Mouse (Mus musculus): ENCODE measurements around the gene Rsc1a1.

Gene Rsc1a1

DNA sequence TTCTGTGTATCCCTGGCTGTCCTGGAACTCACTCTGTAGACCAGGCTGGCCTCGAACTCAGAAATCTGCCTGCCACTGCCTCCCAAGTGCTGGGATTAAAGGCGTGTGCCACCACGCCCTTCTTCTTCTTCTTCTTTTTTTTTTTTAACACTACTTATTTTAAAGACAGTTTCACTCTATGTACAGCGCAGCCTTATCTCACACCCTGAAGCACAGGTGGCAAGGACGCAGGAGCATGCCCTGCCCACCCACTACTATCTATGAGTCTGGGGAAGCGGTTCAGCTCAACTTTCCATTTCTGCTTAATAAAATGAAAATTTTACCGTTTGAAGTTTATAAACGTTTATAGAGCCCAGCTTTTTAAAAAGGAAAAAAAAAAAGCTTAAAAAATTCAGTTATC is 3.1 kb upstream of the Rsc1a1 start:
- DNase-seq, result no peak

DNA sequence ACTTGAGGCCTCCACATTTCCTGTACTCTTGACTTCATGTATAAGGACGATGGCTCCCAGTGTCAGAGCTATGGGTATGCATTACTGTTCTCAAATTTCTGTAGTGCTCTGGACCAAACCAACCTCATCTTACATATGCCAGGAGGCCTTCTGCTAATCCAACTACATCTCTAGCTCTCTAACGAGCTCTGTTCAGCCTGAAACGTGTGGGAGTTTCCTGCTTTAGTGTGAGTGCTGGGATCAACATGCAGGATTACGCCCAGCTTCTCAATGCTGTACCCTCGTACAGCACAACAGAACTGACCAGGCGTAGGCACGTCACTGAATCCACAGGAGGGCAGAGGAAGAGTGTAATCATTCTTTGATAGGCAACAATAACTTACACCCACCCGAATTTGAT is 1.1 kb upstream of the Rsc1a1 start:
- DNase-seq, result no peak

DNA sequence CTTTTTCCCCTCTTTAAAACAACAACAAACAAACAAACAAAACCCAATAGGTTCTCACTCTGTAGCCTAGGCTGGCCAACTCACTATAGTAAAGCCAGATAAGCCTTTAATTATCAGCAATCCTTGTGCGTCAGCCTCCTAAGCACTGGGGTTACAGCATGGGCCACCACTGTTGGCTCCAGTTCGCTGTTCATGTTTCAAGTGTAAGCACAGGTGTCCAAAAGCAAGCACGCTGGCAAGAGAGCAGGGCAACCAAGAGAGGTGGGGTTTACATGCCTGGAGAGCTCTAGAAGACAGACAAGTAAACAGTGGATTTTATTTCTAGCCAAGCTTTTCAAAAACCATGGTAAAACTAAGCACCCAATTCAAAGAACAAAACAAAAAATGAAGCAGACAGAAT is 694 bp upstream of the Rsc1a1 start:
- DNase-seq, result no peak

- no peak for DNase-seq
Observed at GRCm38 (mm10) chr4:141682706-141683230, 2.6 kb downstream of the Rsc1a1 start.

DNA sequence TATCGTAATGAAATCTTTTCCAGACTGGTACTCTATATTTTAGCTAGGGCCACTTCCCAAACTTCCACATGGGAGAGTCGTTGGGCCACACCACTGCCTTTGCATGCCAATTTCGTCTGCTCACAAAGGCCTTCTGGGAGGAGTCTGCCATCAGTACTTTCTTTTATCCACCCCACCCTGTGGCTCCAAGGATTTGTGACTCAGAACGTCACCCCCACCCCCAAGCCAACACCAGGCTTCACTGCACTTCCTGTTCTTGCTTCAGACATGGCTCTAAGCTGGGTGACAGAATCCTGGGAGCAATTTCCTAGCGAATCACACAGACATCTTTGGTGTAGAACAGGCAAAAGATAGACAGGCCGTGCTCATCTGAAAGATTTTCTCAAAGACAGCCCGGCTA is 3.6 kb downstream of the Rsc1a1 start:
- no peak for DNase-seq

DNA sequence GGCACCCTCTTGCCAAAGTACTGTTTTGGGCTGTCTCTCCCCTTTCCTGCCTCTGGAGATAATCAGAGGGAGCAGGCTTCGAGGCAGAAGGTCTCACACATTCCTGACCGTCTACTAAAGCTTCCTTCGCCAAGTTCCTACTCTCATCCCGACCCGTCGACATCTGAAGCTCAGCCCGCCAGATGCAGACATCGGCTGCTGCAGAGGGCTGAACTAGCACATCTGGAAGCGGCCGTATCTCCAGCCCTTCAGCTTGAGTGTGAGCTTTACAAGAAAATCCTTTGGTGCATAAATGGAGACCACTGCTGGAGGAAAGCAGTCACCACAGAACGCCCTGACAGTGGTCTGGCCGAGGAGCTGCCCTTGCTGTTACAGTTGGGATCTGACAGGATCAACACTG is 4.5 kb downstream of the Rsc1a1 start:
- DNase-seq, result no peak

GRCm38 (mm10) chr4:141679016-141679415 is 6.4 kb downstream of the Rsc1a1 start:
- no peak for DNase-seq

- DNase-seq, result no peak
Observed at GRCm38 (mm10) chr4:141676462-141676979, 8.9 kb downstream of the Rsc1a1 start.

DNA sequence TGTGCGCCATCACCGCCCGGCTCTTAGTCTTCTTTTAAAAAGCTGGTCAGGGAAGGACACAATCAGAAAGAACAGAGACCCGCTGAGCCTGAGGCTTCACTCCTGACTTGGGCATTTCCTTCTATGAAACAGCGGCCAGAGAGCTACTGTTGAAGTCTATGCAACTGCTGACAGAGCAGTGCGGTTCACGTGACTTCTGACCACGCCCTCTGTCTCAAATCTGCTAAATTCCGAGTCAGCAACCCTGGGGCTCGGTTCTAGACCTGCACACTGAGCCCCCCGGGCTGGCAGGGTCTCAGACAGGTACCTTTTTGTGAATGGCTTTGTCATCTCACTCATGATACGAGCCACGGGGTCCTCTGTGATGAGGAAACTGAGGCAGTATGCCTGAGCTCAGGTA is 13.1 kb downstream of the Rsc1a1 start:
- peak; percentile 29 for DNase-seq

DNA sequence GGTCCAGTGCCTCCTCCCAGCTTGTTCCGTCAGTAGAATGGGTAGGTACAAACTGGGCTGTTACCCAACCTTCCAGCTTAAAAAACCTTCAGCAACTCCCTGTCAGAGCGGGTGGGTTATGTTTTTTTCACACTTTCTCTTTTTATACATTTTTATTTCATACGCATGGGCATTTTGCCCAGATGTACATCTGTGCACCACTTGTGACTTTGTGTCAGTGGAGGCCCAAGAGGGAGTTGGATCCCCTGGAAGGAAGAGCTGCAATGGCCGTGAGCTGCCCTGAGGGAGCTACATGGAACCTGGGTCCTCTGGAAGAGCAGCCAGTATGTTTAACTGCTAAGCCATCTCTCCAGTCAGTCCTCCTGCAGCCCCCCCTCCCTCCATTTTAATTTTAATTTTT is 14.0 kb downstream of the Rsc1a1 start:
- no peak for DNase-seq

GRCm38 (mm10) chr4:141669898-141670712 is 15.3 kb downstream of the Rsc1a1 start:
- peak; percentile 25 for DNase-seq

GRCm38 (mm10) chr4:141664799-141665198 is 20.6 kb downstream of the Rsc1a1 start, which contains the start of gene Plekhm2:
Gene Plekhm2, minus strand, starts transcription at chr4:141664899.
- DNase-seq, result no peak

DNA sequence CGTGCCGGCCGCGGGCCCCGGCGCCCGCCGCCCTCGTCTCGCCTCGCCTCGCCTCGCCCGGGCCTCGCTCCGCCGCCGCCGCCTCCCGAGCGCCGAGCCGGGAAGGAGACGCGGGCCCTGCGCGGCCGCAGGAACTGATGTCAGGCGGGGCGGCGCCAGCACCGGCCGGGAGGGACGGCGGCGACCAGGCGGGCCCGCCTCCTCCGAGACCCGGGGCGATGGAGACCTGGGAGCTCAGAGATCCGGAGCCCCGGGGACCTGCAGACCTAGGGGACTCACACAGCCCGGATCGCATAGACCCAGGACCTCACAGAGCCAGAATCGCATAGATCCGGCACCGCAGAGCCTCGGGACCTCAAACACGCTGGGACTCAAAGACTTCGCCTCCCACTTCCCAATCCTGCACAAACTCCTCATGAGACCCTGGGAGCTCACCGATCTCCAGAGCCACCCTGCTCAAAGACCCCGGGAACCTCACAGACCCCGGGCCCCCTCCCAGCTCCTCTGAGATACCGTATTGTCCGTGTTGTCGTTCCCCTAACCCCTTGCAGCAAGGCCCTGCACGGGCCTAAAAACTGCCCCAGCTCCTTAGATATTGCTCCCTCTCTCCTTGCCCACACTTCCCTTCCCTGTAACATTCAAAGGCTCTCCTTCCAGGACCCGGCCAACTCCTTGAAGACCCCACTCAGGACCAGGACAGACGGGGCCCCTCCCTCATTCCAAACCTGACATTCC is 21.2 kb downstream of the Rsc1a1 start:
- DNase-seq, result peak; percentile 64

GRCm38 (mm10) chr4:141663122-141663931 is 22.1 kb downstream of the Rsc1a1 start:
- peak; percentile 26 for DNase-seq

DNA sequence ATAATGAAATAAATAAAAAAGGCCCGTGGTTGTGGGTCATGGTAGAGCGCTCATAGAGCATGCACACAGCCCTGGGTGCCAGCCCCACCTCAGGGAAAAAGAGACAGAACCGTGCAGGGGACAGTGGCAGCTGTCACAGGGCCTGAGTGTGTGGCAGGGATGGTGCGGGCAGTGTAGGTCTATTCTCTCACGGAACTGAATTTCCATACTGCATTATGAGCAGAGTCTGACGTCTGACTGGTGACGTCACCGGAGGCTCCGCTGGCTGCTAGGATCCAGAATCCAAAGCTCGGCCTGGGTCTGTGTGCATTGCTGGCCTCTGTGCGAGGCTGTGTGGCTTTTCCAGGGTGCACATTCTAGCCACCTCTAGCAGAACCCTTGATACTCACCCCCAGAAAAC is 24.5 kb downstream of the Rsc1a1 start:
- no peak for DNase-seq

DNA sequence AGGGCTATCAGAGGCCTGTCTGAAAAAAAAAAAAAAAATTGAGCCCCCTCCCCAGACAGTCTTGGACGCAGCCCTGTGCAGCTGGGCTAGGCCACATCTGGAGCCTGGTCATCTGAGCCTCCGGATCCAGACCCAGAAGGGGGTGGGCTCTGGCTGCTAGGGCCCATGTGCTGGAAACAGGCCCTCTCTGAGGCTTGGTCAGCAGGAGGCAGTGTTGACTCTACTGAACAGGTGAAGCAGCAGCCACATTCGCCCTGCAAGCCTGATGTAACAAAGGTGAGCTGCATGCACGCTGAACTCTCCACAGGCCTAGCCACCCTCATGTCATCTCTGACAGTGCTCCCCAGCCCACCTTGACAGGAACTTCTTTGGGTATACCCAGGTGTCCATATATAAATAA is 25.7 kb downstream of the Rsc1a1 start:
- no peak for DNase-seq

DNA sequence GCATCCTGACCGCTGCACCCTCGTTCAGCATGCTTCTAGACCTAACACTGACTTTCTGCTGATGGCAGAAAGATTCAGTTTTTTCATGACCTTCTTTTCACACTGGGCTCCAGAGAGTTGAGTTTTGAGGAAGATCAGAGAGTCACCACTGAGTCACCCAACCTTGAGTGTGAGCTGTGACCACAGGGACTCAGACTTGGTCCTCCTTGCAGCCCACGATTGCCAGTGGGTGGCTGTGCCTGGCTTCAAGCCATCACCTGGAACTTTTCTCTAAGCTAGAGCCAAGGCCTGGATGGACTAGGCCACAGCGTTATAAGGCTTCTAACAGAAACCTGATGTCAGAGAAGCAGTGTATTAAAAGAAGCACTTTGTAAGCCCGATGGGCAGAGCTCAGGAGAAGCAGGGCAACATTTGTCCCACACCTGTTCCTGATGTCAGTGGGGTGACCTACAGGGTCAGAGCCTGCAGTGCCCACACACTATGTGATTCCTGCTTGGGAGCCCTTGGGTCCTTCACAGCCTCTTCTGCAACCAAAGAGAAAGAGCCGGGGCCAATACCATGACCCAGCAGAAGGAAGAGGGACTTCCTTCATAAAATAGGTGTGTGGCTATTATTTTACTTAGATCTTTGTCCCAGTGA is 26.4 kb downstream of the Rsc1a1 start:
- no peak for DNase-seq

DNA sequence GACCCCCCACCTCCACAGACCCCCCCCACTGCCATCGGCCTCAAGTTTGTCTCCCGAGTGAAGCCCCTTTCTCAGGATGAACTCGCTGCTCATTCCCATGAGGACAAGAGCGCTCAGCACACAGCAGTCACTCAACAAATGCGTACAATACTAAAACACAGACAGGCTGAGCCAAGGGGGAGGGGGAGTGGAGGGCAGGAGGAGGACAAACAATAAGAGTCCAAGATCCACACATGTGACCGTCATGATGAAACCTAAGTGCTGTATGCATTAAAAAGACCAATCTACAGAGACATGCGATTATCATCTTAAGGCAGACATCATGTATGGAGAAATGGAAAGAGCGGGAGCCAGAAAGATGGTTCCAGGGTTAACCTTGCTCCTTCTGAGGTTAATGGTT is 28.5 kb downstream of the Rsc1a1 start:
- no peak for DNase-seq

GRCm38 (mm10) chr4:141655908-141656608 is 29.3 kb downstream of the Rsc1a1 start:
- no peak for DNase-seq

- no peak for DNase-seq
Observed at GRCm38 (mm10) chr4:141654509-141654908, 30.9 kb downstream of the Rsc1a1 start.

- no peak for DNase-seq
Observed at GRCm38 (mm10) chr4:141653813-141654212, 31.6 kb downstream of the Rsc1a1 start.

DNA sequence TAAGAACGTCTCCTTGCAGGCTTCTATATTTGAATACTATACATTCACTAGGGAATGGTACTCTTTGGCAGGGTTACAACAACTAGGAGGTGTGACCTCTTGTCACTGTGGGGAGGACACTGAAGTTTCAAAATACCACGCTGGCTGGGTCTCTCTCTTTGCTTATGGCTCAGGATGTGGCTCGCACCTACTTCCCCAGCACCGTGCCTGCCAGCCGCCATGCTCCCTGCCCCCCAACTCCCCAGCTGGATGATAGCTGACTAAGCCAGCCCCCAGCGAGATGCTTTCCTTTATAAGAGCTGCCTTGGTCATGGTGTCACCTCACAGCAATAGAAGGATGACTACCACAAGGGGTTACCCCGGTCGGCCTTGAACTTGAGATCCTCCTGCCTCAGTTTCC is 32.4 kb downstream of the Rsc1a1 start:
- no peak for DNase-seq
